Mouse (Mus musculus): Measurements from ENCODE around the gene Shc2.

- TF ChIP-seq CTCF (IDR thresholded peaks at IDR 0.05; ENCODE audit: borderline replicate concordance, insufficient read depth, low read length) (no peak), POLR2A (IDR thresholded peaks at IDR 0.05; ENCODE audit: low read depth, low read length) (no peak)
These were observed 48.5 kb upstream of the Shc2 start for GRCm38 (mm10) chr10:79686219-79686618.

All from embryonic fibroblast, embryonic 13.5 days (primary cell).